Mouse (Mus musculus): ENCODE data around the gene Zfp423. TPM values are rescaled to one million over a fixed set of nuclear protein-coding genes. Genes with fewer than 3 reads are reported as not detected.

The Zfp423 gene
- polyA plus RNA-seq, 1 experiment from 2014 or later = 41.7 TPM

DNA sequence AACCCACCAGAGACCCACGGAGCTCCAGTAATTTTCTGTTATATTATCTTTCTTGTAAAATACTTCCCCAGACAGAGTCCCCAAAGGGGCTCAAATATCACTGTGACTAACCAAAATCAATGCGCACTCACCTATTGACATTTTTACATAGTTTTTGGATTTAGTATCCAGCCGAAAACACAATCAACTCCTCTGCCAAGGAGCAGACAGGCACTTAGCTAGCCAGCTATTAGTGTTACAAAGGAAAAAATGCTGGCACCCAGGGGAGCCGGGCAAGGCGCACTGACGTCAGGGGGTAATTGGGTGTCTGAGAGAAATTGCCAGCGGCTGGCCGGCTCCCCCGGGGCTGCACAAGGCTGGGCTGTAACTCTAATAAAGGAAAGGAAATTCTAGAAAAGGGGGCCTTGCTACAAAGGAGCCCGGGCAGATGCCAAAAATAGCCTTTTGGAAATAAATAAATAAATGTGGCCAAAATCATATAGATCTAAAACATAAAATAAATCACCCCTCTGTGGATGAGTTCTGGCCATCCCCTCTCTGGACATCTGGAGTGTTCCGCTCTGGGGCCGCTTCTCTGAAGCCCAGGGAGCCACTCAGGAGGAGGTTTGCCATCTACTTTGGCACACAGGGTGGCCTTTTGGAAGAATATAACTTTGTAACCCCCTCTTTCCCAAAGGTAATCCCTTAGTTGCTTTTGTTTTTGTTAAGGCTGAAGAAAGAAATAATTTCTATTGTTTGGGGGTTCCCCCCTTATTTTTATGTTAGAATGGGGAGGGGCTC is 125.4 kb downstream of the Zfp423 start:
- no peak for ATAC-seq
- H3K4me2 ChIP-seq (replicated peaks) = 0 out of 2 replicates have a peak overlapping the region, but pooled peaks have one; percentile 8
- H3K27me3 ChIP-seq = no peaks in the 10 kb centered on the region
- no peak overlapping the region for H3K4me3 ChIP-seq (replicated peaks)
- H3K9me3 ChIP-seq = no peaks in the 10 kb centered on the region
- H3K4me1 ChIP-seq (replicated peaks) = peaks cover 87% of the 10 kb centered on the region
- peak overlapping the region; percentile 52 for H3K9ac ChIP-seq (replicated peaks)
- H3K36me3 ChIP-seq = no peaks in the 10 kb centered on the region; the same call in 1 of the 2 replicates
- WGBS = 20% methylated on average over 12 of the region's 12 CpGs
- peak overlapping the region; percentile 92 for H3K27ac ChIP-seq

DNA sequence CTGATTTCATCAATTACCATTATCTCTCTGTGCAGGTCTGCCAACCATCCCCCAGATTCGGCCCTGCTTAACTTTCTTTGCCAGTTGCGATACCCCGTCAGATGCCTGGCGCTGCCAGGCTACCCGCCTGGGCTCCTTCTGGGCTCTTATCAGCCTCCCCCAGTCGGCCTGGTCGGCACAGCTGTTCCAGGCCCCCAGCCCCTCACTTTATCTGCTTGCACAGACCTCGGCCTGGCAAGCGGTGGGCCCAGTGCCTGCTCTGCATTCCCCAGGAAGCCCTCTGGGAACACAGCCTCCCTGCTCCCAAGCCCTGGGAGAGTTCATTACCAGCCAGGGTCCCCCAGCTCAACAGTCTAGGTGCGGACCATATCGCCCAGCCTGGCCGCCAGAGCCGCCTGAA is 126.1 kb downstream of the Zfp423 start:
- Histone ChIP-seq H3K4me2 (replicated peaks) (0 out of 2 replicates have a peak overlapping the region, but pooled peaks have one; percentile 8), H3K27me3 (no peaks in the 10 kb centered on the region)
- ATAC-seq = peak; percentile 15

DNA sequence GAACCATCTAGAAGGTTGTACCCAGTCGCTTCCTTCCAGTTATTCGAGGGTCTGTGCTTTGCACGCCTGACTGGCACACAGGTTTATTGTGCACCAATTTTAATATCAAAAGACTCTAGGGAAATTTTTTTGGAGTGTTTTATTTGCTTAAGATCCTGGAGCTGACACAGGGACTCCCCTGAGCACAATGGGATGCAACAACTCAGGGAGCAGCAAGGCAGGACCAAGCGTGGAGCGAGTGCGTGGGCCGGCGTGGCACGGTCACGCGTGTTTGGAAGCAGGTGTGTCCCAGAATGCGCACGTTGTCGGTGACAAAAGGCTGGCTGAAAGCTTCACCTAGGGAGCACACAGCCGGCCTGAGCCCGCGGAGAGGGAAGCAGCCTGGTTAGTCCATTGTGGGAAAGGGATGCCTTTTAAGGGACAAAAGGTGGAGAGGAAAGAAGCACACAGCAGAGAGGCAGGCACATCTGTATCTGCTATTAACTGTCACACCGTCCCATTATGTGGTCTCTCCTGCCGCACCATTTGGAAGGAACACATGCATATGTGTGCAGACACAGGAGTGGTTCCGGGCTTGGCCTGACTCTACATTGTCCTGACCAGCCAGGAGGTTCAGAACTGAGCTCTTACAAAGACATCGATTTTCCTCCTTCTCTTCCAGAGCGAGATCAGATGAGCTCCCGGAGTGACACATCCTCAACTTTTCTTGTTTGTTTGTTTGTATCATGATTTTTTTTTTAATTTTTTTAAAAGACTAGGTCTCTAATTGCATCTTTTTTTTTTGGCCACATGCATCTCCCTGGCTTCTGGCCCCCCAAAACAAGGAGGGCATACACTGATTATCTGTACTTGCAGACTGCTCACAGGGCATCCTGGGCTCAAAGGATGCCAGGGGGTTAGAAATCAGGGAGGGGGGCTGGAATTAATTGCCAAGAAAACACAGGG is 126.7 kb downstream of the Zfp423 start:
- H3K36me3 ChIP-seq = no peaks in the 10 kb centered on the region
- 8% methylated on average over 23 of the region's 23 CpGs for WGBS
- H3K9ac ChIP-seq (replicated peaks) = peak overlapping the region; percentile 52
- no peaks in the 10 kb centered on the region for H3K27me3 ChIP-seq
- H3K4me3 ChIP-seq (replicated peaks) = no peak overlapping the region
- no peak overlapping the region for H3K4me2 ChIP-seq (replicated peaks)
- H3K9me3 ChIP-seq = no peaks in the 10 kb centered on the region
- peaks cover 86% of the 10 kb centered on the region for H3K4me1 ChIP-seq (replicated peaks)
- peak overlapping the region; percentile 92 for H3K27ac ChIP-seq
- ATAC-seq = no peak

More for the DNA sequence above, 126.1 kb downstream of the Zfp423 start:
- Histone ChIP-seq H3K9ac (replicated peaks) (peak overlapping the region; percentile 52), H3K4me3 (replicated peaks) (no peak overlapping the region), H3K4me1 (replicated peaks) (peaks cover 91% of the 10 kb centered on the region), H3K9me3 (no peaks in the 10 kb centered on the region), H3K27ac (peak overlapping the region; percentile 92), H3K36me3 (no peaks in the 10 kb centered on the region)
- 22% methylated on average over 13 of the region's 13 CpGs for WGBS

DNA sequence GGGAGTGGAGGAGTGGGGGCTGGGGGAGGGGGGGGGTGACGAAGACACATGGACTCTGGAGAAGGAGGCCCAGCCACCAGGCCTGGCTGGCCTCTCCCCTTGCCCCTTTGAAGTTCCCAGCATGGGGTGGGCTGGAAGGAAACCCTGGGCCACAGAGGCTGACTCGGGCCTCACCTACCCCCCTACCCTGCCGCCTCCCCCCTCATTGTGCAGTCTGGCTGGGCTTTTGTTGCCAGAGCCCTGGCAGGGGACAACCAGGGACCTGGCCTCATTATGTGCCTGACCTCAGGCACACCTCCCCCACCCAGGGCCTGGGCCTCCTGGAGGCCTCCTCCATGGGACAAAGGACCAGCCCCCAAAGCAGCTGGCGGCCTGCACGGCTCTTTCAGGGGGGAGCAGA is 127.8 kb downstream of the Zfp423 start:
- 3% methylated on average over 5 of the region's 5 CpGs for WGBS
- Histone ChIP-seq H3K27me3 (no peaks in the 10 kb centered on the region), H3K4me3 (replicated peaks) (no peak overlapping the region), H3K4me1 (replicated peaks) (peaks cover 75% of the 10 kb centered on the region), H3K9me3 (no peaks in the 10 kb centered on the region), H3K9ac (replicated peaks) (peak overlapping the region; percentile 45; the same call in 1 of the 2 replicates), H3K4me2 (replicated peaks) (0 out of 2 replicates have a peak overlapping the region, but pooled peaks have one; percentile 8), H3K27ac (peak overlapping the region; percentile 92), H3K36me3 (no peaks in the 10 kb centered on the region)
- peak; percentile 60 for ATAC-seq

DNA sequence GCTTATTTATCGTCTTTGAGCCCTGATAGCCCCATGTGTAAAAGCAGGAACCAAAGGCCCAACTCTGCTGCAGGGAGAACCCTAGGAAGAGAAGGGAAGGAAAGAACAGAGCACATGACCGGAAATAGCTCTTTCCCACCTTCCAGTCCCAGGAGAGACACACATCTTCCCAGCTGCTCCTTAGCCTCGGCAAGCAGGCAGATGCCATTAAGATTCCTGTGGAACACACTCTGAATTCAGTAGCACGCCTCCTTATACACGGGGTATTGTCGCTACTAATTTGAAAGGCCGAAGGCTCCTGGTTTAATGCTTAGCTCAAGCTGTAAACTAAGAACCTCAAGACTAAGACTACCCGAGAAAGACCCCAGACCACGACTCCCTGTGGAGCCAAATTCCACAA is 128.3 kb downstream of the Zfp423 start:
- Histone ChIP-seq H3K27ac (peak overlapping the region; percentile 92), H3K27me3 (no peaks in the 10 kb centered on the region), H3K9ac (replicated peaks) (no peak overlapping the region), H3K36me3 (no peaks in the 10 kb centered on the region), H3K9me3 (no peaks in the 10 kb centered on the region), H3K4me1 (replicated peaks) (peaks cover 75% of the 10 kb centered on the region), H3K4me2 (replicated peaks) (0 out of 2 replicates have a peak overlapping the region, but pooled peaks have one; percentile 8), H3K4me3 (replicated peaks) (no peak overlapping the region)
- 1% methylated on average over 9 of the region's 9 CpGs for WGBS
- ATAC-seq = peak; percentile 1; the same call in 1 of the 2 replicates

DNA sequence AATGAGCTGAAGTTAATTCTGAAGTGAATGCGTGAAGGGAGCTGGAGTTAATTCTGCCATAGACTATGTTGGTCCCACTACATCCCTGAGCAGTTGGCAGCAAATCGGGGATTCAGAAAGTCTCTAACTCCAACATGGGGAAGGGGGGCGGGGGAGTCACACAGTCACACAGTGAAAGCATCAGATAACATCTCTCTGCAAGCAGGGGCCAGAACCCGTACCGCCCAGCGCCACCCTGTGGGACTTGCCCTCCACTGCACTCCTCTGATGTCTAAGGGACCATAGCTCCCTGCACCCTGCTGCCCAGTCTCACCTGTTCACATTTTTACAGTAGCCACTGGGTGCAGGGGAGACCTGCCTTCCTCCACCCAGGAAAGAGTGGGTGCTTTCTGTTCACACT is 129.2 kb downstream of the Zfp423 start:
- Histone ChIP-seq H3K27me3 (no peaks in the 10 kb centered on the region), H3K36me3 (no peaks in the 10 kb centered on the region), H3K9me3 (no peaks in the 10 kb centered on the region), H3K4me3 (replicated peaks) (no peak overlapping the region), H3K27ac (peak overlapping the region; percentile 92; the same call in 1 of the 2 replicates), H3K9ac (replicated peaks) (no peak overlapping the region), H3K4me2 (replicated peaks) (no peak overlapping the region), H3K4me1 (replicated peaks) (peaks cover 67% of the 10 kb centered on the region)
- WGBS = 15% methylated on average over 6 of the region's 6 CpGs
- ATAC-seq = no peak

DNA sequence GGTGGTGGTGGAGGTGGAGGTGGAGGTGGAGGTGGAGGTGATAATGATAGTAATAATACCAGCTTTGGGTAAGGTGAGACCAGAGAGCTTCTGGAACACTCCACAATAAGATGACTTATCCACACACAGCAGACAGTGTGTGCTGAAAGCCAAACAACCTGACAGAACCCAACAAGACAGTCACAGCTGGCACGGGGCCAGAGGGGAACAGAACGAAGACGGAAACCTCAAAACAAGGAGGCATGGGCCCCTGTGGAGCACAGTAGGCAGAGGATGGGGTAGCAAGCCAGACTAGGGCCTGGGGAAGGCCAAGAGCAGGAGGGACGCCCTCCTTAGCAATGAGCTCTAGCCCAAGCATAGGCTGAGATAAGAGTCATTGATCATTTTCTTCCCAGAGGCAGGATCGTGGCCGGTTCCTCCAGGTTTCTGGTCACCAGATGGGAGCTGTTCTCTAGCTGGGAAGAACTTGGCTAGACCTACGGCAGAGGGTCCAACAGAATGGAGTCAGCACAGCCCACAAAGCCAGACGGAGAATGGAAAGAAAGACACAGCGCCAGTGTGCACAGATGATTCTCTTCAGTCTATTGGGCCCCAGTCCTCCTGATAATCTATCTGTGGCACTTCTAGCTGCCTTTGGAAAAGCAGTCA is 133.3 kb downstream of the Zfp423 start:
- Histone ChIP-seq H3K36me3 (no peaks in the 10 kb centered on the region), H3K4me3 (replicated peaks) (no peak overlapping the region), H3K4me2 (replicated peaks) (no peak overlapping the region), H3K9me3 (no peaks in the 10 kb centered on the region), H3K4me1 (replicated peaks) (peaks cover 67% of the 10 kb centered on the region), H3K27ac (no peak overlapping the region), H3K9ac (replicated peaks) (no peak overlapping the region), H3K27me3 (no peaks in the 10 kb centered on the region)
- 87% methylated on average over 9 of the region's 9 CpGs for WGBS
- no peak for ATAC-seq

DNA sequence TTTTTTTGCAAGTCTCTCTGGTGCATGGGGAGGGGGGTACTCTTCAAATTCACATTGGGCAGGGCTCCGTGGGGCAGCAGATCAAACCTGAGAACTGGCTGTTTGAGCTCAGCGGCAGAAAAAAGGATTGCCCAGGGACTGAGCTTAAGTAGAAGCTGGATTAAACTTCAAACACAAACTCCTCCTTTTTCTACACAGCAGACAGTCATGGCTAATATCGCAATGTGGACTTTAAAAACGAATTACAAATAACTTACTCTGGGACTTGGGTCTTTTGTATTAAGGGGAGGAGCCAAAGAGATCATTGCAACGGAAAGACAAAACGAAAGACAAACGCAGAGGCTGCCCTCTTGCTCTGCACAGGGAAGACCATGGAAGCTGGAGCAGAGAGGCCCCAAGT is 136.2 kb downstream of the Zfp423 start:
- no peak for ATAC-seq
- Histone ChIP-seq H3K4me1 (replicated peaks) (peaks cover 56% of the 10 kb centered on the region), H3K9me3 (no peaks in the 10 kb centered on the region), H3K4me2 (replicated peaks) (peak overlapping the region; percentile 9; the same call in 1 of the 2 replicates), H3K27me3 (no peaks in the 10 kb centered on the region), H3K27ac (peak overlapping the region; percentile 76), H3K4me3 (replicated peaks) (no peak overlapping the region), H3K9ac (replicated peaks) (no peak overlapping the region), H3K36me3 (no peaks in the 10 kb centered on the region)
- WGBS = 4% methylated on average over 7 of the region's 7 CpGs

DNA sequence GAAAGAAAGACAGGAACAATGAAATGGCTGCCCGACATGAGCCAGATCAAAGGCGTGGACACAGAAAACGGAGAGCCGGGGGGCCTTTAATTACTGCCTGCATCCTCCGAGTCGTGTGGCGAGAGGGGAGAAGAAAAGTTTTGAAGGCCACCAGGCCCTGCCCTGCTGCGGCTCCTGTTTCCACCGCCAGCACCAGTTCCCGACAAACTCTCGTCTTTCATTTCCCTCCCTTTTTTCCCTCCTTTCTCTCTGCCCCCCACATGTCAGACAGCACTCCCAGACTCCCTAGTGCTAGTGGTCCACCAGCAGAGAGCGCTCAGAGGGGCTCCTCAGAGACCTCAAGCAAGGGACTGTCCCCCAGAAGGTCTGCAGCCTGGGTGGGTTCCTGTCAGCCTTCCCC is 136.7 kb downstream of the Zfp423 start:
- Histone ChIP-seq H3K4me1 (replicated peaks) (peaks cover 58% of the 10 kb centered on the region), H3K9ac (replicated peaks) (peak overlapping the region; percentile 42), H3K4me3 (replicated peaks) (no peak overlapping the region), H3K36me3 (no peaks in the 10 kb centered on the region), H3K9me3 (no peaks in the 10 kb centered on the region), H3K27ac (peak overlapping the region; percentile 76), H3K27me3 (no peaks in the 10 kb centered on the region), H3K4me2 (replicated peaks) (peak overlapping the region; percentile 9; the same call in 1 of the 2 replicates)
- ATAC-seq = 0 out of 2 replicates have a peak, but pooled peaks have one; percentile 24
- WGBS = 5% methylated on average over 12 of the region's 12 CpGs

DNA sequence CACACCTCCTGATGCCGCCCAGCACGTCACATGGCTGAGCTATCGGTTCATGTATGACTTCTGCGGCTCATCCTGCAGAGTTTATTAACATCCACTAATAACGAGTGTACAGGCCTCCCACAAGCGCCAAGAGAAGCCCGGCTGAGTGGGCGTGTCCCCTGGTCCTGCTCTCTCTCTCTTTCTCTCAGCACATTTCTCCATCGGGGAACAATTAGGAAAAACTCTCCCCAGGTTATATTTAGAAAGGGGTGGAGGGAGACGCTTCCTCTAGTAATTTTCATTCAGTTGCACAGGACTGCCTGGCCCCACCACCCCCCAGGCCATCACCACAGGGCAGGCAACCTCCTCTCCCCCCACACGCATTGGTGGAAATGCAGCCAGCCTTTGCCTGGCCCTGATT is 137.2 kb downstream of the Zfp423 start:
- Histone ChIP-seq H3K36me3 (no peaks in the 10 kb centered on the region), H3K9me3 (no peaks in the 10 kb centered on the region), H3K27me3 (no peaks in the 10 kb centered on the region), H3K4me3 (replicated peaks) (no peak overlapping the region), H3K4me1 (replicated peaks) (peaks cover 60% of the 10 kb centered on the region), H3K9ac (replicated peaks) (peak overlapping the region; percentile 42), H3K4me2 (replicated peaks) (peak overlapping the region; percentile 11; the same call in 1 of the 2 replicates), H3K27ac (peak overlapping the region; percentile 76)
- WGBS = 39% methylated on average over 11 of the region's 11 CpGs
- peak; percentile 41 for ATAC-seq

DNA sequence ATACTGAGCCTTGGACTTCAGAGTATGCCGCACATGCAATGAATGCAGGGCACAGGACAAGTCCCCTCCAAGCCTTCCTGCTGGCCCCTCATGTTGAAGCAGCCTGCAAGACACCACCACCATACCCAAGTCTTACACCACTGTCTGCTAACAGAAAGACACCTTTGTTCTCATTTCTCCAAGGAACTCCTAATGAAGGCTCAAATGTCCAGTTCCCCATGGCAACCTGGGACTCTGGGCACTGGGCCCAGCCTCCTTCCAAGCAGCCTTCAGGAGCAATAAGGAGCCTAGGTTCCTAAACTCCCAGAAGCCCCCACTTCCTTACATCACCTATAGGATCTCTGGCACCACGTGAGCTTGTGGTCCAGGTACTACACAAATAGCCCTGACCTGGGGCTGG is 137.7 kb downstream of the Zfp423 start:
- Histone ChIP-seq H3K9me3 (no peaks in the 10 kb centered on the region), H3K4me1 (replicated peaks) (peaks cover 61% of the 10 kb centered on the region), H3K4me3 (replicated peaks) (no peak overlapping the region), H3K27me3 (no peaks in the 10 kb centered on the region), H3K4me2 (replicated peaks) (no peak overlapping the region), H3K27ac (peak overlapping the region; percentile 76), H3K9ac (replicated peaks) (0 out of 2 replicates have a peak overlapping the region, but pooled peaks have one; percentile 42), H3K36me3 (no peaks in the 10 kb centered on the region)
- ATAC-seq = peak; percentile 3; the same call in 1 of the 2 replicates
- 78% methylated on average over 2 of the region's 2 CpGs for WGBS
